Mouse (Mus musculus): ENCODE measurements at regions not wholly inside any gene's neighbourhood (a gene's known extent, or its start where the extent isn't known, plus 50 kb on each side); places are given as distances from the start of the nearest gene placed in this dataset.
"Not testable (repeated sequence)": the region's sequence is repeated elsewhere in the genome, so short reads cannot be mapped to it uniquely, and the experiment has no call there.

GRCm38 (mm10) chr15:93062213-93063131, 212.5 kb downstream of the Gxylt1 start:
- Histone ChIP-seq H3K27ac (ENCODE audit: insufficient read depth, low read depth, low read length) (no peak overlapping the region), H3K4me3 (ENCODE audit: insufficient read depth, low read depth, low read length) (no peak overlapping the region), H3K4me1 (ENCODE audit: control insufficient read depth, insufficient read depth, low read length) (peaks cover 3% of the 10 kb centered on the region; the same call in 1 of the 2 replicates)
- 63% methylated on average over 10 of the region's 10 CpGs for WGBS
- TF ChIP-seq POLR2A (IDR thresholded peaks at IDR 0.05; ENCODE audit: insufficient read depth, low read depth, low read length), result no peak

- no peaks in the 10 kb centered on the region for H3K4me1 ChIP-seq (ENCODE audit: control insufficient read depth, insufficient read depth, low read length)
- TF ChIP-seq POLR2A (IDR thresholded peaks at IDR 0.05; ENCODE audit: insufficient read depth, low read depth, low read length) (no peak), CTCF (IDR thresholded peaks at IDR 0.05; ENCODE audit: insufficient read depth, low read depth, low read length) (no peak)
- 89% methylated on average over 3 of the region's 3 CpGs for WGBS
- no peak overlapping the region for H3K4me3 ChIP-seq (ENCODE audit: insufficient read depth, low read depth, low read length)
- no peak overlapping the region for H3K27ac ChIP-seq (ENCODE audit: insufficient read depth, low read depth, low read length)
Measured at GRCm38 (mm10) chr15:93053471-93053870, 221.5 kb downstream of the Gxylt1 start.

- Histone ChIP-seq H3K27ac (ENCODE audit: insufficient read depth, low read depth, low read length) (no peak overlapping the region), H3K4me1 (ENCODE audit: control insufficient read depth, insufficient read depth, low read length) (0 out of 2 replicates have a peak, but pooled peaks cover 4% of the 10 kb centered on the region), H3K4me3 (ENCODE audit: insufficient read depth, low read depth, low read length) (no peak overlapping the region)
- 55% methylated on average over 6 of the region's 6 CpGs for WGBS
- TF ChIP-seq CTCF (IDR thresholded peaks at IDR 0.05; ENCODE audit: insufficient read depth, low read depth, low read length) (no peak), POLR2A (IDR thresholded peaks at IDR 0.05; ENCODE audit: insufficient read depth, low read depth, low read length) (no peak)
Measured at GRCm38 (mm10) chr15:93027185-93027584, 247.8 kb downstream of the Gxylt1 start.

- 79% methylated on average over 11 of the region's 11 CpGs for WGBS
- TF ChIP-seq POLR2A (IDR thresholded peaks at IDR 0.05; ENCODE audit: insufficient read depth, low read depth, low read length) (no peak), CTCF (IDR thresholded peaks at IDR 0.05; ENCODE audit: insufficient read depth, low read depth, low read length) (no peak)
- Histone ChIP-seq H3K4me1 (ENCODE audit: control insufficient read depth, insufficient read depth, low read length) (0 out of 2 replicates have a peak, but pooled peaks cover 4% of the 10 kb centered on the region), H3K27ac (ENCODE audit: insufficient read depth, low read depth, low read length) (no peak overlapping the region), H3K4me3 (ENCODE audit: insufficient read depth, low read depth, low read length) (no peak overlapping the region)
Measured at GRCm38 (mm10) chr15:93026456-93027078, 248.4 kb downstream of the Gxylt1 start.

- 0 out of 2 replicates have a peak, but pooled peaks cover 4% of the 10 kb centered on the region for H3K4me1 ChIP-seq (ENCODE audit: control insufficient read depth, insufficient read depth, low read length)
- no peak for TF ChIP-seq CTCF (IDR thresholded peaks at IDR 0.05; ENCODE audit: insufficient read depth, low read depth, low read length)
- no peak for TF ChIP-seq POLR2A (IDR thresholded peaks at IDR 0.05; ENCODE audit: insufficient read depth, low read depth, low read length)
- WGBS, result 52% methylated on average over 9 of the region's 9 CpGs
- H3K4me3 ChIP-seq (ENCODE audit: insufficient read depth, low read depth, low read length), result no peak overlapping the region
- no peak overlapping the region for H3K27ac ChIP-seq (ENCODE audit: insufficient read depth, low read depth, low read length)
Measured at GRCm38 (mm10) chr15:93025791-93026190, 249.2 kb downstream of the Gxylt1 start.

DNA sequence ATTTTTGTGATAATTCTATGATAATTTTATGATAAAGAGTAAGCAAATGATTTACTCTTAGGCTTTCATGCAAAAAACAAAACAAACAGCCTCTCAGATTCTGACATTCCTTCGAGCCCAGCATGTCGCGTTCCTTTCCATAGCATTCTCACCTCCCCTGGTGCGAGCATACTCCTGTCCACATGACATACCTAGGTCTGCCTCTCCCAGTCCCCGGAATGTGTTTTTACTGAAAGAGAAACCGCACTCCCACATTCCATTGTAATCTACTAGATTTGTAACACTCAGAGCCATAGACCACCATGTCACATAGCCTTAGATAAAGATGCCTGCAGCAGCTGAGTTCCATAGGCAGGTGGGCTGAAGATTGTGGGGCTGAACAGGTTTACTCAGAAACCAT, 250.8 kb downstream of the Gxylt1 start:
- TF ChIP-seq POLR2A (IDR thresholded peaks at IDR 0.05; ENCODE audit: insufficient read depth, low read depth, low read length) (no peak), CTCF (IDR thresholded peaks at IDR 0.05; ENCODE audit: insufficient read depth, low read depth, low read length) (no peak)
- no peak overlapping the region for H3K27ac ChIP-seq (ENCODE audit: insufficient read depth, low read depth, low read length)
- WGBS, result 90% methylated on average over 6 of the region's 6 CpGs
- H3K4me3 ChIP-seq (ENCODE audit: insufficient read depth, low read depth, low read length), result no peak overlapping the region
- 0 out of 2 replicates have a peak, but pooled peaks cover 4% of the 10 kb centered on the region for H3K4me1 ChIP-seq (ENCODE audit: control insufficient read depth, insufficient read depth, low read length)

DNA sequence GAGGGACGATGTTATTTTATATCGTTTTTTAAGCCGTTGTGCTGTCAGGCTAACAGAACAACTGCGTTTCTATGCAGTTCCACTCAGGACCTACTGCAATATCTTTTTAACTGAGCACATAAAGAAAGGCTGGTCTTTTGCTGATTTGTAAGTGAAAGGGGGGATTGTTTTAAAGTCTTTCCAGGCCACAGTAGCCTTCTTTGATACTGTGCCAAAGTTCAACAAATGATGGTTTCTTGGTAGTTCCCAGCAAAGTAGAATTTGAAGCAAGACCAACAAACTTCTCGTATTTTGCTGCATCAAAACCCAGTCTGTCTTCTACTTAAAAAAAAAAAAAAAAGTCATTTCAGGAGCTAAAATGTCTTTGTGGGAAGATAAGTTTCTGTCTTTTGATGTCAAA, 263.8 kb downstream of the Gxylt1 start:
- TF ChIP-seq POLR2A (IDR thresholded peaks at IDR 0.05; ENCODE audit: insufficient read depth, low read depth, low read length), result no peak
- no peak for TF ChIP-seq CTCF (IDR thresholded peaks at IDR 0.05; ENCODE audit: insufficient read depth, low read depth, low read length)
- no peak overlapping the region for H3K4me3 ChIP-seq (ENCODE audit: insufficient read depth, low read depth, low read length)
- H3K4me1 ChIP-seq (ENCODE audit: control insufficient read depth, insufficient read depth, low read length), result no peaks in the 10 kb centered on the region
- no peak overlapping the region for H3K27ac ChIP-seq (ENCODE audit: insufficient read depth, low read depth, low read length)
- 69% methylated on average over 5 of the region's 5 CpGs for WGBS

GRCm38 (mm10) chr15:93010629-93011028, 264.4 kb downstream of the Gxylt1 start:
- H3K4me1 ChIP-seq (ENCODE audit: control insufficient read depth, insufficient read depth, low read length), result no peaks in the 10 kb centered on the region
- H3K27ac ChIP-seq (ENCODE audit: insufficient read depth, low read depth, low read length), result no peak overlapping the region
- TF ChIP-seq CTCF (IDR thresholded peaks at IDR 0.05; ENCODE audit: insufficient read depth, low read depth, low read length), result no peak
- TF ChIP-seq POLR2A (IDR thresholded peaks at IDR 0.05; ENCODE audit: insufficient read depth, low read depth, low read length), result no peak
- 39% methylated on average over 2 of the region's 2 CpGs for WGBS
- H3K4me3 ChIP-seq (ENCODE audit: insufficient read depth, low read depth, low read length), result no peak overlapping the region

GRCm38 (mm10) chr15:93005751-93006231, 269.2 kb downstream of the Gxylt1 start:
- 81% methylated on average over 7 of the region's 7 CpGs for WGBS
- no peak overlapping the region for H3K4me3 ChIP-seq (ENCODE audit: insufficient read depth, low read depth, low read length)
- TF ChIP-seq CTCF (IDR thresholded peaks at IDR 0.05; ENCODE audit: insufficient read depth, low read depth, low read length) (no peak), POLR2A (IDR thresholded peaks at IDR 0.05; ENCODE audit: insufficient read depth, low read depth, low read length) (no peak)
- H3K4me1 ChIP-seq (ENCODE audit: control insufficient read depth, insufficient read depth, low read length), result peaks cover 11% of the 10 kb centered on the region
- H3K27ac ChIP-seq (ENCODE audit: insufficient read depth, low read depth, low read length), result no peak overlapping the region

- WGBS, result 96% methylated on average over 5 of the region's 5 CpGs
- H3K4me1 ChIP-seq (ENCODE audit: control insufficient read depth, insufficient read depth, low read length), result peaks cover 11% of the 10 kb centered on the region
- H3K27ac ChIP-seq (ENCODE audit: insufficient read depth, low read depth, low read length); H3K4me3 ChIP-seq (ENCODE audit: insufficient read depth, low read depth, low read length): not testable (repeated sequence)
Measured at GRCm38 (mm10) chr15:93005186-93005585, 269.8 kb downstream of the Gxylt1 start.

Measured in olfactory bulb, adult 2 months (tissue).